Mouse (Mus musculus) lung, adult 2 months (tissue): Measurements from ENCODE around the gene Tnpo2.

Source experiments
- CTCF ChIP-seq: fragments of 200-500 bp; IDR thresholded peaks from 2 replicates; pipeline ENCODE4 v1.5.1; 2011; ENCODE audit warnings: mild to moderate bottlenecking, low read length, control low read depth; ENCODE audit not compliant: insufficient read depth
- POLR2A ChIP-seq: fragments of 200-500 bp; IDR thresholded peaks from 2 replicates; pipeline ENCODE4 v1.6.1; 2011; ENCODE audit warnings: low read depth, mild to moderate bottlenecking, control low read depth, low read length, borderline replicate concordance; ENCODE audit errors: extremely low read depth

DNA sequence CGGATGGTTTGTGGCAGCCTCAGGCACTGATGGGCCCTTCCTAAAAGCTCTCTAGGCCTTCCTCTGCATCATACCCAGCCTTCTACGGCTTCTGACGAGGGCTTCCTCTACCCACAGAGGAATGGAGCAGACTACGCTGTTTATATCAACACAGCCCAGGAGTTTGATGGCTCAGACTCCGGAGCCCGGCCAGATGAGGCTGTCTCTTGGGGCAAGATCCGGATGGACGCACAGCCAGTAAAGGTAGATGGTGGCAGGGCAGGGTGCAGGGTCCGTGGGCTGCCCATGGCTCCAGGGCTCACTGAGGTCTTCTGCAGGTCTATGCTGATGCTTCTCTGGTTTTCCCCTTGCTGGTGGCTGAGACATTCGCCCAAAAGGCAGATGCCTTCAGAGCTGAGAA, 37.9 kb downstream of the Tnpo2 start:
- TF ChIP-seq CTCF: no peak
- TF ChIP-seq POLR2A: no peak
